Mouse (Mus musculus): Measurements from ENCODE around the gene Pfn3.

Pfn3 gene

DNA sequence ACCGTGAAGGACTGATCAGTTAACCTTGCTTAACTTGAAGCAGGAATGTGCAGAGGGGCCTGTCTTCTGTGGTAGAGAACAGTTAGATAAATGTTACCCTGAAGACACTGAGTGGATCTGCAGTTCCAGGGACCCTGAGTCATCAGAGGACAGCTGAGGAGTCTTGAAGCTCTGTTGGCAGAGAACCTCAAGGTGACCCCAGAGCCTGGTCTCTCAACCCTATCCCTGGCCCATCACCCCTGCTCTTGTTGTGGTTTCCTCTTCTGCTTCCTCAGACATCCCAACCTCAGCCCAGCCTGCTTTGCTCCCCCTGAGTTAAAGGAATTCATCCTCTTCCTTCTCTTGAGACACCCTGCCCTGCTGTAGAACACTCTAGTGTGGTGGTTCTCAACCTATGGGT lies 16.9 kb downstream of the Pfn3 start, which contains the start of gene Slc34a1:
Gene Slc34a1, plus strand, starts transcription at position 100 of the 400 bp plus-strand sequence.
- DNase-seq (ENCODE audit: extremely low spot score): no peak

DNA sequence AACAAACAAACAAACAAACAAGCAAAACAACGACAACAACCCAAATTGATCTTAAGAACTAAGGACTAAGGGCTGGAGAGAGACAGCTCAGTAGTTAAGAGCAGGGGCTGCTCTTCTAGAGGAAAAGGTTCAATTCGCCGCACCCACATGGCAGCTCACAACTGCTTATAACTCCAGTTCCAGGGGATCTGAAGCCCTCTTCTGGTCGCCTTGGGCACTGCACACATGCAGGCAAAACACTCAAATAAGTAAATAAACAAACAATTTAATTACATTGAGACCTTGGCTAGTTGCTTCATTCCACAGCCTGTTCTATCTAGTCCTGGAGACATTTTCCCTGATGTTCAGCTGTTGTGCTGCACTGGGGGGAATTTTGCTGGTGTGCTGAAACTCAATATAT lies 22.1 kb downstream of the Pfn3 start:
- no peak for DNase-seq (ENCODE audit: extremely low spot score)

DNA sequence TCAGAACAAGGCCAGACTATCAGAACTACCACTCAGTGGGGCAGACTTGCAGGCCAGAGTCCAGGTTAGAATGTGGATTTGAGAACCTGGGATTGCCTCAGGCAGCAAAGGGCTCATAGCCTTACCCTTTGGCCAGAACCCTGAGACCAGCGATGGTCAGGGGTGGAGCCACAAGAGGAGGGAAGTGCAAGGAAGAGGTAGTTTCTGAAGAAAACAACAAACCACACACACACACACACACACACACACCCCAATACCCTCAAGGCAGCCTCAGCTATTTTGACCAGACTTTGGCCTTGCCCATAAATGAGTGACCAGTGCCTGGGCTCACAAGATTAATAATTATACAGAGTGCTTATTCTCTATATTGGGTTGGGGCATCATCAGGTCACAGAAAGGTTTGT lies 23.4 kb downstream of the Pfn3 start:
- no peak for DNase-seq (ENCODE audit: extremely low spot score)

DNA sequence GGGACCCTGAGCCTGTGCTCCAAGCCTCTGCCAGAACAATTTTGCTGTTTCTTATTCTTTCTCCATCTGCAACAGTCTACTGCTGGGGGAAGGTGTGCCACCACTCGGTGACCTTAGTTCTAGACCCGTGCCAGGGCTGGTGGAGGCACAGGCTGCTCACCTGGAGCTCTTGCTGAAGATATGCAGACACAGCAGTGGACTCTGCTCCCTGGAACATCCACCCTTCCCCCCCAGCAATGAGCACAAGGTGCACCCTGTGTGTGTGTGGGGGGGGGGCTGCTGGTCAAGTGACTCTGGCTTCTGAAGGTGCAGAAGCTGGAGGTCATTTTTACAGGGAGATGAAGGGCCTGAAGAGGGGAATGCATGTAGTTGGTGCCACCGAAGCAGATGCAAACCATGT lies 24.4 kb downstream of the Pfn3 start:
- no peak for DNase-seq (ENCODE audit: extremely low spot score)

DNA sequence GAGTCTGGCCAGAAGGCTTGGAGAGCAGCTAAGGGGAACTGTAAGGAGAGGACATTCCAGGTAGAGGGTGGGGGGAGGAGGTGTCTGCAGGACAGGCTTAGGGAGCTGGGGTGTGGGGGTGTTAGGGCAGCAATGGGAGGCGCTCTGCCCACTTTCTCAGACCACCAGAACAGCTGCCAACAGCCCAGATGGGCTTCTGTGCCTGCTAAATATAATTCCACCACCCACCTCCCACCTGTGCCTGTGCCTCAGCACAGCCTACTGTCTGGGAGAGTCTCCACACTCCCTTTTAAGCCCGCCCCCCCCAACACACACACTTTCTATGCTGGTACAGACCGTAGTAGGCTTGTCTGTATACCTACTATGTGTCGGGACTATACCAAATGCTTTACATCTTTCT lies 33.2 kb downstream of the Pfn3 start:
- no peak for DNase-seq (ENCODE audit: extremely low spot score)

DNA sequence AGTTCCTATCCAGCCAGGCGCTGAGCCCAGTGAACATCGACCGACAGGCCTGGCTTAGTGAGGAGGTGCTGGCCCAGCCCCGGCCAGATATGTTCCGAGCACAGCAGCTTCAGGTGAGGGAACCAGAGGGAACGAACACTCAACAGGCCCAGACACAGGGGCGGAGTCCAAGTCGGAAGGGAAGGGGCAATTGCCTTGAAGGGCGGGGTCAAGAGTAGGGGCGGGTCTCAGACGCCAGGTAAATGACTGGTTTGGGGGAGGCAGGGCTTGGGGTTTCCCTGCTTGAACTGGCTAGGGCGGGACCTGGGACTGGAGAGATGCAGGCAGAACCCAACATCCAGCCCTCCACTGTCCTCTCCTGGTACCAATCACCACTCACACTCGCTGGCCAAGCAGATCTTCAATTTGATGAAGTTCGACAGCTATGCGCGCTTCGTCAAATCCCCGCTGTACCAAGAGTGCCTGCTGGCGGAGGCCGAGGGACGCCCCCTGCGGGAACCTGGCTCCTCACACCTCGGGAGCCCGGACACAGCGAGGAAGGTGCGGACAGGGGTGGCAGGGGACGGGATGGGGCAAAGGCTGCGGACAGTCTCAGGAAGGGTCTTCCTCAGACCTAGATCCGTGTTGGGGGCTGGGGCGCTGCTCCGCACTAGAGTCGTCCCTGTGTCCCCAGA lies 36.0 kb downstream of the Pfn3 start:
- peak; percentile 34 for DNase-seq (ENCODE audit: extremely low spot score)

DNA sequence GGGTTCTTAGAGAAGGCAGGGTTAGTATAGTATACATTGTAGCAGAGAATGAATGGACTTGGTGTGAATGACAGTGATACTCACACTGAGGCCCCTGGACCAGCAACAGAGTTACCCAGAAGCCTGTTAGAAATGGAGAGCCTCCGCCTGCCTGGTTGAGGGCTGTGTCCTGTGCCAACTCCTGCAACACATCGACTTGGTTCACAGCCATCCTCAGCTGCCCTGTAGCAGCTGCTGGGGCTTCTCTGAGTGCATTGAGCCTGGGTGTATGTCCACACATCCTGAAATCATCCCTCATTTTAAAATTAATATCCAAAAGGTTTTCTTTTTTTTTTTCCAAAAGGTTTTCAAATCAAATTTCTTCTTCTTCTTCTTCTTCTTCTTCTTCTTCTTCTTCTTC lies 39.2 kb downstream of the Pfn3 start:
- DNase-seq (ENCODE audit: extremely low spot score): no peak

DNA sequence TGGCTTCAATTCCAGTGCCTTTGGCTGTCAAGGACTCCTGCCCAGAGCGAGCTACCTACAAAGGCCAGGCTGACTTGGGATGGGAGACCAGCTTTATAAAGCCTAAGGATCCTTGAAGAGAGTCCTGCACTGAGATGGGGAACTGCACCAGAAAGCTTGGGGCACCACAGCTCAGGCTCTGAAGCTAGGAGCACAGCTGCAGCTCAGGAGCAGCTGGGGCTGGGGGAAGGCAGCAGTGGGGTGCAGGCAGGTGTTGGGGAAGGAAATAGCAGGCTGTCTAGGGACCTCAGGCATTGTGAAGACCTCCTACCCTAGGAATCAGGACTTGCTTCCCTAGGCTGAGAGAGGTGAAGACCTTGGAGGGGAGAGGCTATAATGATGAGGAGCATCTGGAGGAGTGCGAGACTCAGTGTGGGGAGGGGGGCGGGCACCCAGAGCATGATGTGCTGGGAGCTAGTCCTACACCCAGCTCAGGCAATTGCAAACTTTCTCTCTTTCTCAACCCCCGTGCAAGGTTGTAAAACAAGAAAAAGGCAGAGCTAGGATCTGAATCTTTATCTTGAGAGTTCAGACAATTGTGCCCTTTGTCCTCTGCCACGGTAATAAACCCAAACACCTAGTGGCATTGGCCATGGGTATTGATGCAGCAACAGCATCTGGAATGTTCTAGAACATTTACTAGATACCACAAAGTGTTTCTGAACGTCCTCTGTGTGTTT lies 40.7 kb downstream of the Pfn3 start:
- no peak for DNase-seq (ENCODE audit: extremely low spot score)

DNA sequence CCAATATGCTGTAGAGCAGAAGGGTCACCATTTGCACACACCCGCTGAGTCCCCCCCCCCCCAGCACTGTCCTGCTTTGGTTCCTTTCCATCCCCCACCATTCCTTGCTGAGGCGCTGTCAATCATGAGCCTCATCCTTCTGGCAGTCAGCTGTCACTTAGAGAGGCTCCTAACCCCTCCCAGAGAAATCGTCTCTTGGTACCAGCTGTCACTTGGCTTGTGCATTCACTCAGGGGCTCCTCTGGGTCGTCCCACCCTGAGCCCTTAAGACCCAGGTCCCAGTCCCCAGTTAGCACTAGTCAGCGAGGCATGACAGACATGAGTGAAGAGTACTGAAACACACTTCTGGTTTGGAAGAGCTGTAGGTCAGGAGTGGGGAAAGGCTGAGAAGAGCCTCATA lies 43.3 kb downstream of the Pfn3 start:
- DNase-seq (ENCODE audit: extremely low spot score): no peak

DNA sequence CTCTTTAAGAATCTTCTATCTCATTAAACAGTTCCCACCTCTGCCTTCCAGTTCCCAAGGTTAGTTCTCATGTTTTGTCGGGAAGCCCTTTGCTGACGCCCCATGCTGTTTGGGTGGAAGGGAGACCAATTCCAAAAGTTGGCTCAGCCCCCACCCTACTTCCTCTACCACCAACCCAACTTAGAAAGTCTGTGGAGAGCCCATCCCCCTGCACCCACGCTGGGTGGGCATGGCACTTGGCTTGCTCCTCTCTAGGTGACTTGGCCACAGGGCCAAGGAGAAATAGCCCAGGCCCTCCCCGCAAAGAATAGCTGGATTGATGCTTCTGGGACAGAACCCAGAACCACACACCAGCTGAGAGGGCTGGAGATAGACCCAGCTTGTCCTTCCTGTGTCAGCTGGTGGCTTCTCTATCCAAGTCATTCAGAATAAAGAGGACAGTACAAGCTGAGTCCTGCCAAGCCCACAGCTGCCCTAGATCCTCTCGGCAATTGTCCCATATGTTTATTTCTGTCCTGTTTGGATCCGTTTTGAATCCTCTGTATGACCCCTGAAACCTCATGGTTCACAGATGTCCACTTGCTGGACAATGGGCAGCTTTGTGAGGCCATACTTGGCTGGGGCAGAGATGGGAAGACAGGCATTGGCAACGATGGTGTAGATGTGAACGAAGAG lies 43.9 kb downstream of the Pfn3 start:
- no peak for DNase-seq (ENCODE audit: extremely low spot score)

DNA sequence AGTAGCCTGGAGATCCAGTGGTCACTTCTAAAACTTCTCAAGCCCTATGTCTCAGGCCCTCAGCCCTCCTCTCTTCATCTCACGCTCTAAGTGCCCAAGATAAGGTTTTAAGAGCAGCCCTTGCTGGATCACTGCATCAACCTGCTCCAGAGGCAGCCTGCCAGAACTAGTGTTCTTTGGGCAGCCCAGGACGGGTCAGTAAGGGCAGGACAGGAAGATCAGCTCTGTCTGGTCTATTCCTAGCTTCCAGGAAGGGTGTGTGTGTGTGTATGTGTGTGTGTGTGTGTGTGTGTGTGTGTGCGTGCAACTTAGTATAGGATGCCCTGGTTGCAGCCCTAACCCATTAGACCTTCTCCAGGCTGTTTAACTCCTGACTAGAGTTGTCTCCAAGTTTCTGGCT lies 44.8 kb downstream of the Pfn3 start:
- DNase-seq (ENCODE audit: extremely low spot score): no peak

DNA sequence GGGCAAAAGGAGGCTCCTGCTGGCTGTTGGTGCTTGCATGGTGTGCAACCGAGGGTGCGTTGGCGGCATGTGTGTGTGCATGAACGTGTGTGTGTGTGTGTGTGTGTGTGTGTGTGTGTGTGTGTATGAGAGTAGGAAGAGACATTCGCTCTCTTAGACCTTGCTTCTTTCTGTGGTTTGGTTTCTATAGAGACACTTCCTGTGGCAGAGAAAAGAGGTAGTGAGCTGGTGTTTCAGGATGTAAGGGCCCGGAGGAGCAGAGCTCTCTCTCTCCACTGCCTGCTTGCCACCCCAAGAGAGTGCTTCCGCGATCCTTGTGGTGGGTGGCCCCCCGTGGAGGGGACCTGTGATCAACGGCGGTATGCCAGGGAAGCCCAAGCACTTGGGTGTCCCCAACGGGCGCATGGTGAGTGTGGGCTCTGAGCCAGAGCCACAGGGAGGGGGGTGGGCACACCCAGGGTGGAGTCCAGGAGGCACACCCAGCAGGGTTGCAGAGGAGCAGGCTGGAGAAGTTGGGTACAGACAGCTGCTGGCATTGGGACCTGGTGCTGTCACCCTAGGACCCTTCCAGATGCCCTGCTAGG lies 45.4 kb downstream of the Pfn3 start, which contains the start of gene Rgs14:
Gene Rgs14, plus strand, starts transcription at position 202 of the 584 bp plus-strand sequence.
- DNase-seq (ENCODE audit: extremely low spot score): no peak

DNA sequence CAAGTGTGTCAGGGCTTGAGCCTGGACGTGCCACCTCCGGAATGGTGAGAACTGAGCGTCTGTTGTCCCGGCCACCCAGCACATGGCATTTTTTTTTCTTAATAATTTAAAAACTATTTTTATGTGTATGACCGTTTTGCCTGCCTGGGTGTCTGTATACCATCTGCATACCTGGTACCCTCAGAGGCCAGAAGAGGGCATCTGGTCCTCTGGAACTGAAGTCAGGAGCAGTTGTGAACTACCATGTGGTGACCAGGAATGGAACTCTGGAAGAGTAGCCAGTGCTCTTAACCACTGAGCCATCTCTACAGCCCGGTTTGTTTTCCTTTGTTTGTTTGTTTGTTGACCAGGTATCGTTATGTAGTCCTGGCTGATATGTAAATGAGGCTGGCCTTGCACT lies 46.6 kb downstream of the Pfn3 start:
- no peak for DNase-seq (ENCODE audit: extremely low spot score)

Data from embryo, embryonic 9.5 days (tissue).